Mouse (Mus musculus): ENCODE results near the gene Cdc5l.

- TF ChIP-seq CTCF (IDR thresholded peaks at IDR 0.05; ENCODE audit: borderline replicate concordance, control insufficient read depth, extremely low read depth, insufficient read depth, low read length, poor library complexity) = no peak
- no peak for TF ChIP-seq POLR2A (IDR thresholded peaks at IDR 0.05; ENCODE audit: control insufficient read depth, extremely low read depth, insufficient read depth, low read length, poor library complexity)
These were observed 21.3 kb upstream of the Cdc5l start for GRCm38 (mm10) chr17:45454794-45455193.
